Mouse (Mus musculus) bone marrow, adult 2 months (tissue): ENCODE data around the gene Gxylt1. TPM values are rescaled to one million over a fixed set of nuclear protein-coding genes. Genes with fewer than 3 reads are reported as not detected.
A peak's percentile ranks its signal among the peaks of the same experiment; 100 is the strongest.

Experiments
- H3K27ac ChIP-seq: fragments of 200-500 bp; 2 replicates; pipeline ENCODE4 v1.5.1; 2012; ENCODE audit warnings: low read depth, mild to moderate bottlenecking, control low read depth, inconsistent platforms, low read length; ENCODE audit not compliant: control insufficient read depth, poor library complexity, insufficient read depth
- H3K4me1 ChIP-seq: fragments of 200-500 bp; 2 replicates; pipeline ENCODE4 v1.6.1; 2011; ENCODE audit warnings: low read length; ENCODE audit not compliant: control insufficient read depth, insufficient read depth
- H3K4me3 ChIP-seq: fragments of 200-500 bp; replicated peaks from 2 replicates; pipeline ENCODE3; 2011; ENCODE audit warnings: mild to moderate bottlenecking, low read depth, low read length, control low read depth; ENCODE audit not compliant: control insufficient read depth
- CTCF ChIP-seq: fragments of 200-500 bp; IDR thresholded peaks from 2 replicates; pipeline ENCODE4 v1.5.1; 2011; ENCODE audit warnings: low read length, control low read depth; ENCODE audit not compliant: control insufficient read depth, insufficient read depth
- POLR2A ChIP-seq: fragments of 200-500 bp; IDR thresholded peaks from 2 replicates; pipeline ENCODE4 v1.6.1; 2011; ENCODE audit warnings: low read depth, mild to moderate bottlenecking, control low read depth, low read length, borderline replicate concordance; ENCODE audit not compliant: control insufficient read depth
- WGBS: fragments of 180-500 bp; shearing (Covaris S2); methylation state at CpG from one replicate; pipeline ENCODE4 v1.1.7; 2018; 5-methylcytosine and 5-hydroxymethylcytosine counted together
- polyA plus RNA-seq: library from polyadenylated mRNA; stranded (reverse); fragments of >200 nt; gene quantifications from 2 replicates; pipeline ENCODE4 v1.2.4, GENCODE M21; 2011; ENCODE audit warnings: low replicate concordance; ENCODE audit not compliant: missing spikeins, insufficient read depth, insufficient read length

The Gxylt1 gene
- polyA plus RNA-seq, 1 experiment: 9.6 TPM

- Histone ChIP-seq H3K4me1 (no peaks in the 10 kb centered on the region; the same call in 1 of the 2 replicates), H3K4me3 (no peak overlapping the region), H3K27ac (no peak overlapping the region)
- TF ChIP-seq CTCF (peak; percentile 62), POLR2A (no peak)
- 29% methylated on average over 6 of the region's 6 CpGs for WGBS
Measured at GRCm38 (mm10) chr15:93227764-93228079, 47.3 kb downstream of the Gxylt1 start.

GRCm38 (mm10) chr15:93226930-93227763 lies 47.8 kb downstream of the Gxylt1 start:
- WGBS: 84% methylated on average over 10 of the region's 10 CpGs
- no peak for TF ChIP-seq POLR2A
- TF ChIP-seq CTCF: no peak
- Histone ChIP-seq H3K27ac (no peak overlapping the region), H3K4me1 (no peaks in the 10 kb centered on the region; the same call in 1 of the 2 replicates), H3K4me3 (no peak overlapping the region)

- Histone ChIP-seq H3K27ac (no peak overlapping the region), H3K4me3 (no peak overlapping the region), H3K4me1 (no peaks in the 10 kb centered on the region)
- whole genome bisulfite sequencing: 53% methylated on average over 7 of the region's 7 CpGs
- TF ChIP-seq POLR2A (no peak), CTCF (peak; percentile 45; the same call in 1 of the 2 replicates)
Measured at GRCm38 (mm10) chr15:93222475-93222874, 52.5 kb downstream of the Gxylt1 start.

GRCm38 (mm10) chr15:93212617-93213016 lies 62.4 kb downstream of the Gxylt1 start:
- 54% methylated on average over 9 of the region's 9 CpGs for WGBS
- H3K4me1 ChIP-seq: no peaks in the 10 kb centered on the region
- H3K4me3 ChIP-seq: no peak overlapping the region
- TF ChIP-seq CTCF (no peak), POLR2A (no peak)
- H3K27ac ChIP-seq: no peak overlapping the region

- 84% methylated on average over 1 of the region's 1 CpGs for WGBS
Measured at GRCm38 (mm10) chr15:93204861-93205260, 70.1 kb downstream of the Gxylt1 start.

GRCm38 (mm10) chr15:93201956-93202355 lies 73.0 kb downstream of the Gxylt1 start:
- WGBS: 46% methylated on average over 5 of the region's 5 CpGs
- no peak for TF ChIP-seq POLR2A
- TF ChIP-seq CTCF: no peak
- H3K27ac ChIP-seq: no peak overlapping the region

More at GRCm38 (mm10) chr15:93204861-93205260, 70.1 kb downstream of the Gxylt1 start:
- H3K4me3 ChIP-seq: no peak overlapping the region
- no peak for TF ChIP-seq CTCF
- TF ChIP-seq POLR2A: no peak
- H3K4me1 ChIP-seq: no peaks in the 10 kb centered on the region
- H3K27ac ChIP-seq: no peak overlapping the region

GRCm38 (mm10) chr15:93191387-93192145 lies 83.4 kb downstream of the Gxylt1 start:
- H3K27ac ChIP-seq: no peak overlapping the region
- no peak overlapping the region for H3K4me3 ChIP-seq
- no peak for TF ChIP-seq CTCF
- TF ChIP-seq POLR2A: no peak
- 71% methylated on average over 12 of the region's 12 CpGs for WGBS
- H3K4me1 ChIP-seq: no peaks in the 10 kb centered on the region

More at GRCm38 (mm10) chr15:93201956-93202355, 73.0 kb downstream of the Gxylt1 start:
- no peaks in the 10 kb centered on the region for H3K4me1 ChIP-seq
- H3K4me3 ChIP-seq: no peak overlapping the region

Other genes starting within 250 kb of the Gxylt1 start
- gene Yaf2, start 61.8 kb upstream of the Gxylt1 start, polyA plus RNA-seq: 10.3 and 15.4 TPM in 2 replicates
- 121 and 173 TPM in 2 replicates for gene Zcrb1, start 123.2 kb upstream of the Gxylt1 start, polyA plus RNA-seq
- 5.9 and 9.0 TPM in 2 replicates for gene Pphln1, start 123.2 kb upstream of the Gxylt1 start, polyA plus RNA-seq